Mouse (Mus musculus): ENCODE measurements at regions not wholly inside any gene's neighbourhood (a gene's known extent, or its start where the extent isn't known, plus 50 kb on each side); places are given as distances from the start of the nearest gene placed in this dataset.

DNA sequence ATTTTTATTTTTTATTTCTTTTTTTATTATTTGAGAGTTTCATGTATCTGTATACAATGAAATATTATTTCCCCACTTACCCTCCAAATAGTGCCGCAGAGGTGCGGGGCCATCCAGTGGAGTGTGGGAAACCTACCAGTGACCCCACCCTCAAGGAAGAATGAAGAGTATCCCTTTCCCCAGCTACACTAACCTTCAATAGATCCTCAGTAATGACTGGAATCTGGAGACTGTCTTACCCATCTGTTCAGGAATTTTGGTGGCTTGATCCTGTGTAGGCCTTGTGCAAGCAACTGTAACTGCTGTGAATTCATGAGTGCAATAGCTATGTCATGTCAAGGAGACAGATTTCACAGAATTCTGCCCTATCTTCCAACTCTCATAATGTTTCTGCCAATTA, 153.9 kb upstream of the Slc22a23 start:
- ATAC-seq (ENCODE audit: low FRiP score): no peak
- Histone ChIP-seq H3K9me3 (replicated peaks) (no peaks in the 10 kb centered on the region), H3K4me3 (replicated peaks) (no peak overlapping the region), H3K4me2 (no peak overlapping the region), H3K9ac (replicated peaks) (no peak overlapping the region), H3K27me3 (replicated peaks) (no peaks in the 10 kb centered on the region), H3K4me1 (no peaks in the 10 kb centered on the region), H3K27ac (replicated peaks) (no peak overlapping the region), H3K36me3 (no peaks in the 10 kb centered on the region)
- WGBS: 99% methylated on average over 2 of the region's 2 CpGs

DNA sequence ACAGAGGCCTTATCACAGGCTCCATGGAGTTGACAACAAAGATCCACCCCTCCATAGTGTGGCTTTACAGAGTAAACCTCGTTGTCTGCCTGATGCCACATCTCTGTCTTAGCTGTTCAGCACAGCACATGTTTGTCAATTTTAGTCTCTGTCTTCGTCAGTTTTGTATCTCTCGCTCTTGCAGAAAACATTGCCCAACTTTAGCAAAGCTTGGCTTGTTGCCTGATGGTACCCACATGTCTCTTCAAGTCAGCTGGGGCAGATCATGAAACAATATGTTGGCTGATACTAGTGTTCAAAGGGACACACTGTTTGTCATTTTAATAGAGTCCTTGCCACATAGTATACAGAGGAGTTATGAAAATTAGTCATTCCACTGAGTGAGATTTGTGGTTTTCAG, 152.7 kb upstream of the Slc22a23 start:
- no peak overlapping the region for H3K4me3 ChIP-seq (replicated peaks)
- ATAC-seq (ENCODE audit: low FRiP score): no peak
- no peaks in the 10 kb centered on the region for H3K9me3 ChIP-seq (replicated peaks)
- no peak overlapping the region for H3K4me2 ChIP-seq
- no peaks in the 10 kb centered on the region for H3K27me3 ChIP-seq (replicated peaks)
- H3K27ac ChIP-seq (replicated peaks): no peak overlapping the region
- H3K4me1 ChIP-seq: no peaks in the 10 kb centered on the region
- H3K9ac ChIP-seq (replicated peaks): no peak overlapping the region
- no peaks in the 10 kb centered on the region for H3K36me3 ChIP-seq
- 75% methylated on average over 3 of the region's 3 CpGs for whole genome bisulfite sequencing

DNA sequence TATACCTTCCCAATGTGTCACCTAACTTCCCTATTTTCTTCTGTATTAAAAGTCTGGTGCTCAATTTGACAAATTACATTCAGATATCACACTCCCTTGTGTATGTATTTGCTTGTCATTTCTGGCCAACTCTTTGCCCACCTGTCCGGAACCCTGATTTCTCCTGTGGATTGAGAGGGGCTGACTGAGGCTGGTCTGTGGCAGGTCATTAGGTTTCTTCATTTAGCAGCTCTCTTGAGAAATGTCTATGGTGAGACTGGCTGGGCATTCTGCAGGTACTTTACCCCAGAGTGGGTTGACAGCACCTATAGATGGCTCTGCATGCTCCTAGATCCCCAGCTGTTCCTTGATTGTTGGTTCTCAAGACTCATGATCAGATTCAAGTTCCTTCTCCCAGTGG, 139.8 kb upstream of the Slc22a23 start:
- Histone ChIP-seq H3K4me1 (no peaks in the 10 kb centered on the region), H3K27me3 (replicated peaks) (no peaks in the 10 kb centered on the region), H3K27ac (replicated peaks) (no peak overlapping the region), H3K36me3 (no peaks in the 10 kb centered on the region), H3K9ac (replicated peaks) (no peak overlapping the region), H3K4me3 (replicated peaks) (no peak overlapping the region), H3K9me3 (replicated peaks) (no peaks in the 10 kb centered on the region), H3K4me2 (no peak overlapping the region)
- ATAC-seq (ENCODE audit: low FRiP score): no peak
- WGBS: 97% methylated on average over 1 of the region's 1 CpGs

DNA sequence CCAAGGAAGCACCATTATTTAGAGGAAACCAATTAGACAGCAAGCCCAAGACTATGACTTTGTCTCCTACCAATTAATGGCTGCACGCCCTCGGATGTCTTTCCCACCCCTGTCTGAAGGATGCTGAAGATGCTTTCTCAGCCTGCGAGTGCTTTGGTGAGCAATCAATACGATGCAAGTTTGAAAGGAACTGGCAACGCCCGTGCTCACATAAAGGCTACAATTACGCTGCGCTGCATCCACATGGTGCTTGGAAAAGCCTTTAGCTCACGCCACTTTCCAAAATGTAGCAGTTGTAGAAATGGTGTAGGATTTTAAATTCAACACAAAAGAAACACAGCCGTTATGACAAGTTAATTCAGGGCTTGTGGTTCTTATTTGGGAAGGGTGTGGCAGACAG, 136.5 kb upstream of the Slc22a23 start:
- WGBS: 76% methylated on average over 10 of the region's 10 CpGs
- no peak for ATAC-seq (ENCODE audit: low FRiP score)
- Histone ChIP-seq H3K4me1 (no peaks in the 10 kb centered on the region), H3K4me2 (no peak overlapping the region), H3K27me3 (replicated peaks) (no peaks in the 10 kb centered on the region), H3K9me3 (replicated peaks) (no peaks in the 10 kb centered on the region), H3K4me3 (replicated peaks) (no peak overlapping the region), H3K27ac (replicated peaks) (no peak overlapping the region), H3K9ac (replicated peaks) (no peak overlapping the region), H3K36me3 (no peaks in the 10 kb centered on the region)

DNA sequence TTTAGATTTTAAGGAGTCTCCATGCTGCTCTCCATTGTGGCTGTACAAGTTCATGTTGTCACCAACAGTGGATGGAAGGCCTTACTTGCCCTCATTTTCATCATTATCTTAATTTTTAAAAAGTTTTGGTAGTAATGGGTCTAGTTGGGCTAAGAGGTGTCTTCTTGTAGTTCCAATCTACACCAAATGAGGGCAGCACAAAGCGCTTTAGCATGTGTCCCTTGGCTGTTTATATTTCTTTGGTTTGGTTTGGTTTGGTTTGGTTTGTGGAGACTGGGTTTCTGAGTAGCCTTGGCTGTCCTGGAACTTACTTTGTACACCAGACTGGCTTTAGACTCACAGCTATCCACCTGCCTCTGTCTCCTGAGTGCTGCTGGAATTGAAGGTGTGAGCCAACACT, 125.4 kb upstream of the Slc22a23 start:
- no peak for ATAC-seq (ENCODE audit: low FRiP score)
- 0 out of 2 replicates have a peak, but pooled peaks cover 7% of the 10 kb centered on the region for H3K4me1 ChIP-seq
- H3K9me3 ChIP-seq (replicated peaks): no peaks in the 10 kb centered on the region
- H3K9ac ChIP-seq (replicated peaks): no peak overlapping the region
- 81% methylated on average over 1 of the region's 1 CpGs for WGBS
- H3K4me3 ChIP-seq (replicated peaks): no peak overlapping the region
- H3K36me3 ChIP-seq: no peaks in the 10 kb centered on the region
- no peak overlapping the region for H3K27ac ChIP-seq (replicated peaks)
- no peak overlapping the region for H3K4me2 ChIP-seq
- H3K27me3 ChIP-seq (replicated peaks): no peaks in the 10 kb centered on the region

DNA sequence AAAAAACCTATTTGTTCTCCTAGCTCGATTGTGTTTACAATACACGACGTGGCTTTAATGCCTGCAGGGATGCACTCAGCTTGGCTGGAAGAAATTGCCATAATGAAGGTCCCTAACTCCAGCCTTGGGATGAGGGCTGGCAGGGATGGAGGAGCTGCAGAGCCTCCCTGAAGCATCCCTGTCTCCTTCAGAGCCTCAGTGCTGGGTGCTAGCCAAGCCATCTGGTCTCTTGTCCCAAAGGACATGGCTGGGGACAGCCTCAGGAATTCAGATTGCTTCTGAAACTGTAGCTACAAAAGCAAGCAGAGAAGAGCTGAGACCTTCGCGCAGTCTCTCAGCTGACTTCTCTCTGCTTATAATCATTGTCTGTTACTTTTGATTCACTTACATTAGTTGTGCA, 124.6 kb upstream of the Slc22a23 start:
- 0 out of 2 replicates have a peak, but pooled peaks cover 7% of the 10 kb centered on the region for H3K4me1 ChIP-seq
- no peaks in the 10 kb centered on the region for H3K9me3 ChIP-seq (replicated peaks)
- 68% methylated on average over 5 of the region's 5 CpGs for WGBS
- no peak overlapping the region for H3K4me2 ChIP-seq
- H3K27ac ChIP-seq (replicated peaks): no peak overlapping the region
- H3K36me3 ChIP-seq: no peaks in the 10 kb centered on the region
- no peaks in the 10 kb centered on the region for H3K27me3 ChIP-seq (replicated peaks)
- no peak overlapping the region for H3K4me3 ChIP-seq (replicated peaks)
- no peak for ATAC-seq (ENCODE audit: low FRiP score)
- no peak overlapping the region for H3K9ac ChIP-seq (replicated peaks)

DNA sequence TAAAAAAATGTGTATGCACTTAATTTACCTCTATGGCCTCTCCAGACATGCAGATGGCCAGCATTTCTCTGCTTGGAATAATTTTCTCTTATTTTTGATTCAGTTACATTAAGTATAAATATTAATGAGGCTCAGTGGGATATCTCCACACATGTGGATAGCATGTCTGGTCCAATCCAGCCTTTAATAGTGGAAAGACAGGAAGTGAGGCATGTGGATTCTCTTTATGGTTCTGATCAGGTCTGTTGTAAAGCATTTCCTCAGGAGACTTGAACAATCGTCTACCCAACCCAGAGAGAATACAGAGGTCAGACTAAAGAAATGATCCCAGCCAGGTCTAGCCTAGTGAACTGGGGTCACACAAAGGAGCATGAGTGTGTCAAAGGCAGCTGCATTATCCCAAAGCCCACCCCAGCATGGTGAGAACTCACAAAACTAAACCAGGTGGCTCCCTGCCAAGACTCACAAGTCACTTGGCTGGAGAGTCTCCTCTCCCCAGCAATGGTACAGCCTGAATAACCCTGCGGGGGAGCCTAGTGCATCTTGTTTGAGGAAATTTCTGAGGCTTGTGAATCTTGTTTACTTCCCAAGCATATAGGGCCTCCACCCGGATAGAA, 123.3 kb upstream of the Slc22a23 start:
- no peak; the same call in 1 of the 2 replicates for ATAC-seq (ENCODE audit: low FRiP score)
- Histone ChIP-seq H3K9me3 (replicated peaks) (no peaks in the 10 kb centered on the region), H3K4me2 (no peak overlapping the region), H3K27me3 (replicated peaks) (no peaks in the 10 kb centered on the region), H3K9ac (replicated peaks) (no peak overlapping the region), H3K4me3 (replicated peaks) (no peak overlapping the region), H3K4me1 (0 out of 2 replicates have a peak, but pooled peaks cover 7% of the 10 kb centered on the region), H3K27ac (replicated peaks) (no peak overlapping the region), H3K36me3 (no peaks in the 10 kb centered on the region)
- 58% methylated on average over 3 of the region's 3 CpGs for WGBS

DNA sequence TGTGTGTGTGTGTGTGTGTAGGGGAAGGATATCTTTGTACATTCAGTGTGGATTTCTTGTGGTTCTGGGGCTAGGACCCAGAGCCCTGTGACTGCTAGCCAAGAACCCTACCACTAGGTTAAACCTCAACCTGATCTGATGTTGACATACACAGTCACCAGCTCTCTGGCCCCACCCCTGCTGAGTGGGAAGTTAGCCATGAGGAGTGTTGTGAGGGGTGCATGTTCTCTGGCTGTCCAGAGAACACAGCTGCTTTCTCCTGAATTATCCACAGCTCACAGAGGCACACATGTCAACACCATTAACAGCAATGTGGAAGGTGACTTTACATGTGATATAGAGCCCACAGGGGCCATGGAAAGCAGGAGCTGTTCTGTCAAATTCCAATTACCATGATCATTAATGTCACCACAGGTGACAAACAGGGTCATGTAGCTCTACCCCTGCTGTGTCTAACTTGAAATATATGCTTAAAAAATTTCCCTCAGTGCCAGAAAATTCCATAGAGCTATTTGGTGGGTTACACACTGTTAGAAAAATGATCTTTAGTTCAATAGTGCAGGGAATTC, 121.0 kb upstream of the Slc22a23 start:
- H3K36me3 ChIP-seq: no peaks in the 10 kb centered on the region
- no peaks in the 10 kb centered on the region for H3K27me3 ChIP-seq (replicated peaks)
- H3K4me2 ChIP-seq: no peak overlapping the region
- H3K27ac ChIP-seq (replicated peaks): no peak overlapping the region
- no peaks in the 10 kb centered on the region for H3K9me3 ChIP-seq (replicated peaks)
- H3K4me1 ChIP-seq: peaks cover 7% of the 10 kb centered on the region; the same call in 1 of the 2 replicates
- no peak overlapping the region for H3K9ac ChIP-seq (replicated peaks)
- ATAC-seq (ENCODE audit: low FRiP score): no peak
- no peak overlapping the region for H3K4me3 ChIP-seq (replicated peaks)

DNA sequence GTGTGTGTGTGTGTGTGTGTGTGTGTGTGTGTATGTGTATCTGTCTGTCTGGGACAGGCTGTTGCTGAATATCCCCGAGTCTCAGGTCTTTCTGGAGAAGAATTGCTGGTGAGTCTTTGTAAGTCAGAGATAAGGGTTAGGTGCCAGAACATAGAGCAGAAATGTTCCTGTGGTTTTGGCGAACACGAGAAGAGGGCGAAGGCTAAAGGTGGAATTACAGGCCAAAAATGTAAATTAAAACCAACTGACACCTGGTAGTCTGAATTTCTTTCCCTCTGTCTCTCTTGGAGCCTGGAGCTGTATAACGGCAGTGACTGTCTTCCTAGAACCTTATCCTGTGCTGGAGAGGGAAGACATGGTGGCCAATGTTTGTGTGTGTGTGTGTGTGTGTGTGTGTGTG, 120.5 kb upstream of the Slc22a23 start:
- ATAC-seq (ENCODE audit: low FRiP score): no peak
- Histone ChIP-seq H3K36me3 (no peaks in the 10 kb centered on the region), H3K4me1 (peaks cover 7% of the 10 kb centered on the region; the same call in 1 of the 2 replicates), H3K9ac (replicated peaks) (no peak overlapping the region), H3K4me3 (replicated peaks) (no peak overlapping the region), H3K27me3 (replicated peaks) (no peaks in the 10 kb centered on the region), H3K9me3 (replicated peaks) (no peaks in the 10 kb centered on the region), H3K4me2 (no peak overlapping the region), H3K27ac (replicated peaks) (no peak overlapping the region)
- 91% methylated on average over 5 of the region's 5 CpGs for WGBS

DNA sequence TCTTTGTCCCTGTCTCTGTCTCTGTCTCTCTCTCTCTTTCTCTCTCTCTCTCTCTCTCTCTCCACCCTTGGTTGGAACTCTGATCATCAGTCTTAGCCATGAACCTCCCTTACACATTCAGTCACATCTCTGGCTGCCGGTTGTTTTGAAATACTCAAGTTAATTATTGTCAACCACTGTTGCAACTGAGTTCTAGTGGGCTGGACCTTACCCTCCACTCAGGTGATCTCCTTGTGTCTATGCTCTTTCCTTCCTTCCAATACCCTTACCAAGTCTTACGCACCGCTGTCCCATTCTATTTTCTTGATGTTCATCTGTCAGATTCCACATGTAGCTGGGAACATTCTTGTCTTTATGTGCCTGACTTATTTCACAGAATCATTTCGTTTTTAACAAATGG, 119.2 kb upstream of the Slc22a23 start:
- peaks cover 3% of the 10 kb centered on the region; the same call in 1 of the 2 replicates for H3K4me1 ChIP-seq
- no peak for ATAC-seq (ENCODE audit: low FRiP score)
- no peaks in the 10 kb centered on the region for H3K36me3 ChIP-seq
- H3K9me3 ChIP-seq (replicated peaks): no peaks in the 10 kb centered on the region
- H3K27me3 ChIP-seq (replicated peaks): no peaks in the 10 kb centered on the region
- H3K9ac ChIP-seq (replicated peaks): no peak overlapping the region
- no peak overlapping the region for H3K4me3 ChIP-seq (replicated peaks)
- H3K4me2 ChIP-seq: no peak overlapping the region
- WGBS: 92% methylated on average over 4 of the region's 4 CpGs
- H3K27ac ChIP-seq (replicated peaks): no peak overlapping the region

DNA sequence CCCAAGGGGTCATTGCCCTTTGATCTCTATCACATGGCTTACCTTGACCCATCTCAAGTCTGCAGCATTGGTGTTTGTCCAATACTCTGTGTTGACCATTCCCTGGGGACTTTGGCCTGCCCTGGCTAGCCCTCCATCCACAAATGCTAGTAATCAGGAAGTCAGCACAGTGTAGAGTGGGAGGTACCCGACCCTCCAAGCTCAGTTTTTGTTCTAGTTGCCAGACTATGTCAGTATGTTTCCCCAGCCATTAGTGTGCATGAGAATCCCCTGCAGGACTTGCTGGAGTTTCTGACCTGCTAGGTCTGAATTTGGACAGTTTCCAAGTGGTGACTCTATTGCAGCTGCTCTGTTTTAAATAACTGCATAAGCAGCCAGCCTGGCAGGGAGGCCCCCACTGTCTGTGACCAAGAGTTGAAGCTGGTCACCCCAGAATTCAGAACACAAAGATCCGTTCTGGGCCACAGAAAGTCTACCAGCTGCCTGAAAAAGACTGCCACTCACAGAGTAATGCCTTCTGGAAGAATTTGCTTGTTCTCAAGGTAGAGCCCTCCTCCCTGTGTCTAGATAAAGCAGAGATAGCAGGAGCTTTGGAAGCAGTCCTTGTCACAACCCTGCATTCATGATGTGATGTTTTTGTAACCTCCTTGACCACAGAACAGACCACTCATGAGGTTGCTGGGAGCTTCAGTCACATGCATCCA, 118.0 kb upstream of the Slc22a23 start:
- Histone ChIP-seq H3K27ac (replicated peaks) (no peak overlapping the region), H3K4me1 (no peaks in the 10 kb centered on the region; the same call in 1 of the 2 replicates), H3K36me3 (no peaks in the 10 kb centered on the region), H3K4me2 (no peak overlapping the region), H3K9me3 (replicated peaks) (no peaks in the 10 kb centered on the region), H3K27me3 (replicated peaks) (no peaks in the 10 kb centered on the region), H3K9ac (replicated peaks) (no peak overlapping the region), H3K4me3 (replicated peaks) (no peak overlapping the region)
- WGBS: 29% methylated on average over 2 of the region's 2 CpGs
- ATAC-seq (ENCODE audit: low FRiP score): no peak; the same call in 1 of the 2 replicates

DNA sequence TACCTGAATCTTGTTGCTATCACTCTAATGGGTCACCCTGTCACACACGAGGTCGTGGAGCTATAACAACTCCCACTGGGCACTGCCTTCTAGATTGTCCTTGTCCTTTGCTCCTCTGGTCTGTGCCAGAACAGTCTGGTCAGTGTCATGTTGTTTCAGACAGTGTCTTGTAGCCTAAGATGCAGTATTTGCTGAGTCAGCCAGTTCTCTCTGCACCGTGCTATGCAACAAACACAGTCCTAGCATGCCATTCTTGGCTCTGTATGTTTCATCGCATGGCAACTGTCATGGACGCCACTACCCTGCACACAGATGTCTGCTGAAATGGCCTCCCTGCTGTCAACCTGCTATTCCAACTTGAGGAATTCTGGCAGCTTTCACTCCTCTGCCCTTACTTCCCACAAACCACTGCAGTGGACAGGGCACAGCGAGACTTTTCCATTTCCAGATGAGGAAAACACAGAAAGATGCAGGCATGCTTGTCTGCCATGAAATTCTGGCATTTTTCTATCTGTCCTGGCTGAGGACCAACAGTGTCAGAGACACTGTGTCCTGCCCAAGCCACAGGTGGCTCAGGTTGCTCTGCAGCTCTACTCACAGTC, 117.3 kb upstream of the Slc22a23 start:
- H3K4me2 ChIP-seq: no peak overlapping the region
- no peak for ATAC-seq (ENCODE audit: low FRiP score)
- WGBS: 81% methylated on average over 6 of the region's 6 CpGs

More for the DNA sequence above, 117.3 kb upstream of the Slc22a23 start:
- no peaks in the 10 kb centered on the region for H3K27me3 ChIP-seq (replicated peaks)
- H3K9ac ChIP-seq (replicated peaks): no peak overlapping the region
- H3K4me3 ChIP-seq (replicated peaks): no peak overlapping the region
- H3K4me1 ChIP-seq: no peaks in the 10 kb centered on the region; the same call in 1 of the 2 replicates
- no peaks in the 10 kb centered on the region for H3K36me3 ChIP-seq
- H3K27ac ChIP-seq (replicated peaks): no peak overlapping the region
- H3K9me3 ChIP-seq (replicated peaks): no peaks in the 10 kb centered on the region

Data from neural tube, embryonic 15.5 days (tissue).